Mouse (Mus musculus): ENCODE measurements at regions not wholly inside any gene's neighbourhood (a gene's known extent, or its start where the extent isn't known, plus 50 kb on each side); places are given as distances from the start of the nearest gene placed in this dataset.

- no peak for DNase-seq (ENCODE audit: low spot score)
Observed at GRCm38 (mm10) chr11:56442381-56442780, 401.6 kb upstream of the Nmur2 start.

GRCm38 (mm10) chr11:56441071-56441470, 400.3 kb upstream of the Nmur2 start:
- no peak for DNase-seq (ENCODE audit: low spot score)

- DNase-seq (ENCODE audit: low spot score) = no peak
Observed at GRCm38 (mm10) chr11:56431089-56431488, 390.3 kb upstream of the Nmur2 start.

- DNase-seq (ENCODE audit: low spot score) = no peak
Observed at GRCm38 (mm10) chr11:56384761-56385160, 344.0 kb upstream of the Nmur2 start.

GRCm38 (mm10) chr11:56377535-56377934, 336.7 kb upstream of the Nmur2 start:
- no peak for DNase-seq (ENCODE audit: low spot score)

- DNase-seq (ENCODE audit: low spot score) = no peak
Observed at GRCm38 (mm10) chr11:56374329-56374728, 333.5 kb upstream of the Nmur2 start.

GRCm38 (mm10) chr11:56373624-56374023, 332.8 kb upstream of the Nmur2 start:
- no peak for DNase-seq (ENCODE audit: low spot score)

- DNase-seq (ENCODE audit: low spot score) = no peak
Observed at GRCm38 (mm10) chr11:56357690-56358089, 316.9 kb upstream of the Nmur2 start.

- DNase-seq (ENCODE audit: low spot score) = no peak
Observed at GRCm38 (mm10) chr11:56351798-56352366, 311.1 kb upstream of the Nmur2 start.

GRCm38 (mm10) chr11:56351231-56351630, 310.4 kb upstream of the Nmur2 start:
- DNase-seq (ENCODE audit: low spot score) = no peak

- DNase-seq (ENCODE audit: low spot score) = no peak
Observed at GRCm38 (mm10) chr11:56349766-56350165, 309.0 kb upstream of the Nmur2 start.

- DNase-seq (ENCODE audit: low spot score) = no peak
Observed at GRCm38 (mm10) chr11:56348408-56348807, 307.6 kb upstream of the Nmur2 start.

GRCm38 (mm10) chr11:56343083-56343482, 302.3 kb upstream of the Nmur2 start:
- no peak for DNase-seq (ENCODE audit: low spot score)

GRCm38 (mm10) chr11:56341731-56342130, 300.9 kb upstream of the Nmur2 start:
- no peak for DNase-seq (ENCODE audit: low spot score)

- no peak for DNase-seq (ENCODE audit: low spot score)
Observed at GRCm38 (mm10) chr11:56341040-56341439, 300.2 kb upstream of the Nmur2 start.

GRCm38 (mm10) chr11:56338511-56338910, 297.7 kb upstream of the Nmur2 start:
- no peak for DNase-seq (ENCODE audit: low spot score)

- no peak for DNase-seq (ENCODE audit: low spot score)
Observed at GRCm38 (mm10) chr11:56335937-56336336, 295.1 kb upstream of the Nmur2 start.

- DNase-seq (ENCODE audit: low spot score) = no peak
Observed at GRCm38 (mm10) chr11:56320293-56320692, 279.5 kb upstream of the Nmur2 start.

- DNase-seq (ENCODE audit: low spot score) = no peak
Observed at GRCm38 (mm10) chr11:56315221-56315987, 274.6 kb upstream of the Nmur2 start.

GRCm38 (mm10) chr11:56309549-56309948, 268.7 kb upstream of the Nmur2 start:
- no peak for DNase-seq (ENCODE audit: low spot score)

GRCm38 (mm10) chr11:56308383-56309105, 267.7 kb upstream of the Nmur2 start:
- no peak for DNase-seq (ENCODE audit: low spot score)

- no peak for DNase-seq (ENCODE audit: low spot score)
Observed at GRCm38 (mm10) chr11:56307051-56307450, 266.2 kb upstream of the Nmur2 start.

Data from ovary, adult 18-20 months (tissue).